In the genomic region with DNA sequence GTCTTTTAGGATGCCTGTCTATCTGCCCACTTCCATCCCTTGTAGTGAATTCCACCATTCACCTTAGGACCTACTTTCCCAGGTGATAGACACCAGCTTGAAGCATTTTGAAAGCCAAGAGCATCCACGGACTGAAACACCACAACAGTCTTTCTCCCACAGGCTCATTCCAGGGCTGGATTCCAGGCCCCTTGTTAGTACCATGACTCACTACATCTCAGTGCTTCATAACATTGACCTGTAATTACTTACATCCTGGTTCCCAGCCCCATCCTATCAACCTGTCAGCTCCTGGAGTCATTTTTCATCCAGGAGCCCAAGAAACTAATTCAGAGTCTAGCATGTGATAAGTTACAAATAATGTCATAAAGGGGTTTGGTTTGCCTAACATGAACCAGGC, we compare ENCODE assay signal across 26 mouse cellular contexts.
A peak's percentile ranks its signal among the peaks of the same experiment; 100 is the strongest.
DNase-seq lines count a peak whose midpoint lies in the region; ATAC-seq lines count a peak whose summit lies in the region.
"Had no signal": no experiment of that assay in that cellular context is flagged by ENCODE, and none has a peak within 500 bp of the region (broad histone marks: within the 10 kb centered on the region; RNA-seq: fewer than 3 reads in every experiment).

No protein-coding gene starts in this region.

- no peak overlapping the region for H3K27ac ChIP-seq in midbrain, embryonic 15.5 days
- H3K27ac ChIP-seq: forebrain, embryonic 12.5 days; forebrain, embryonic 15.5 days; gastrocnemius, adult 2 months; heart, embryonic 15.5 days; hindbrain, embryonic 14.5 days; hindbrain, postnatal 0 days had no signal

- no peaks in the 10 kb centered on the region for H3K9me3 ChIP-seq in midbrain, embryonic 15.5 days
- H3K9me3 ChIP-seq: forebrain, embryonic 12.5 days; forebrain, embryonic 15.5 days; heart, embryonic 12.5 days; heart, embryonic 15.5 days had no signal

- WGBS in midbrain, embryonic 15.5 days = 82% methylated on average over 1 of the region's 1 CpGs

- H3K4me3 ChIP-seq in midbrain, embryonic 15.5 days = no peak overlapping the region
- H3K4me3 ChIP-seq: forebrain, embryonic 12.5 days; forebrain, embryonic 15.5 days; gastrocnemius, adult 2 months; heart, embryonic 12.5 days; heart, embryonic 15.5 days had no signal

- no peak overlapping the region for H3K9ac ChIP-seq in midbrain, embryonic 15.5 days
- H3K9ac ChIP-seq: forebrain, embryonic 12.5 days; forebrain, embryonic 15.5 days; heart, embryonic 12.5 days; heart, embryonic 15.5 days; hindbrain, embryonic 14.5 days had no signal

- peak; percentile 76 for DNase-seq in heart, adult 11 months
- no peak for DNase-seq in heart, postnatal 4 days
- peak; percentile 92 for DNase-seq in NIH3T3 (ENCODE audit: low read depth)
- DNase-seq in fibroblast of lung, adult 2 months (ENCODE audit: low read depth) = peak; percentile 83
- DNase-seq in gastrocnemius, adult 18-20 months (ENCODE audit: low spot score) = no peak
- DNase-seq: adrenal gland, adult 8-10 months; adrenal gland, postnatal 25 days; cerebellum, adult 11-12 months; cerebellum, adult 8-10 months; cerebellum, postnatal 10 days; cerebellum, postnatal 36 days; gastrocnemius, adult 2 months; gastrocnemius, postnatal 14 days; heart, adult 18-20 months; heart, postnatal 10 days; heart, postnatal 36 days; kidney, adult 2 months had no signal

- no peak for ATAC-seq in midbrain, embryonic 15.5 days (replicated peaks)
- ATAC-seq: activated CD4-positive, CD25-positive, alpha-beta regulatory T cell, adult 4 months; forebrain, embryonic 15.5 days; hindbrain, postnatal 0 days; intestine, postnatal 0 days had no signal

- H3K4me1 ChIP-seq in midbrain, embryonic 15.5 days = no peaks in the 10 kb centered on the region
- H3K4me1 ChIP-seq: forebrain, embryonic 12.5 days; forebrain, embryonic 15.5 days; heart, embryonic 12.5 days; heart, embryonic 15.5 days had no signal

- H3K4me2 ChIP-seq in midbrain, embryonic 15.5 days = no peak overlapping the region
- H3K4me2 ChIP-seq: forebrain, embryonic 12.5 days; forebrain, embryonic 15.5 days; heart, embryonic 12.5 days; heart, embryonic 15.5 days; hindbrain, embryonic 14.5 days had no signal

- H3K36me3 ChIP-seq in midbrain, embryonic 15.5 days (replicated peaks) = no peaks in the 10 kb centered on the region
- H3K36me3 ChIP-seq: forebrain, embryonic 12.5 days; forebrain, embryonic 15.5 days; heart, embryonic 12.5 days; heart, embryonic 15.5 days had no signal

- H3K27me3 ChIP-seq in midbrain, embryonic 15.5 days (replicated peaks) = no peaks in the 10 kb centered on the region
- H3K27me3 ChIP-seq: forebrain, embryonic 15.5 days; heart, embryonic 12.5 days; heart, embryonic 15.5 days had no signal

Comparison
In these comparisons a context has a peak if more than half of its experiments do, and no peak if none do; other contexts are left out.
1. DNase-seq: peak in heart, adult 11 months (single experiment), NIH3T3 (single experiment) and fibroblast of lung, adult 2 months (single experiment); none in heart, postnatal 4 days (single experiment) and gastrocnemius, adult 18-20 months (single experiment).